Mouse (Mus musculus): ENCODE measurements around the gene Iqsec1.

The Iqsec1 gene

GRCm38 (mm10) chr6:90778841-90779240 is 209.6 kb downstream of the Iqsec1 start:
- no peak for DNase-seq

- no peak for DNase-seq
Observed at GRCm38 (mm10) chr6:90777302-90777701, 211.2 kb downstream of the Iqsec1 start.

- DNase-seq, result no peak
Observed at GRCm38 (mm10) chr6:90775606-90776005, 212.9 kb downstream of the Iqsec1 start.

GRCm38 (mm10) chr6:90773811-90774233 is 214.7 kb downstream of the Iqsec1 start:
- peak; percentile 83 for DNase-seq

GRCm38 (mm10) chr6:90772120-90772519 is 216.4 kb downstream of the Iqsec1 start:
- no peak for DNase-seq

- no peak for DNase-seq
Observed at GRCm38 (mm10) chr6:90768526-90768925, 220.0 kb downstream of the Iqsec1 start.

GRCm38 (mm10) chr6:90767874-90768273 is 220.6 kb downstream of the Iqsec1 start:
- no peak for DNase-seq

GRCm38 (mm10) chr6:90764753-90765152 is 223.7 kb downstream of the Iqsec1 start:
- DNase-seq, result peak; percentile 35

- DNase-seq, result peak; percentile 80
Observed at GRCm38 (mm10) chr6:90763959-90764591, 224.4 kb downstream of the Iqsec1 start.

- peak; percentile 34 for DNase-seq
Observed at GRCm38 (mm10) chr6:90763295-90763694, 225.2 kb downstream of the Iqsec1 start.

GRCm38 (mm10) chr6:90762120-90762736 is 226.3 kb downstream of the Iqsec1 start:
- peak; percentile 46 for DNase-seq

GRCm38 (mm10) chr6:90761301-90762056 is 227.0 kb downstream of the Iqsec1 start:
- peak; percentile 50 for DNase-seq

- peak; percentile 42 for DNase-seq
Observed at GRCm38 (mm10) chr6:90760886-90761285, 227.6 kb downstream of the Iqsec1 start.

GRCm38 (mm10) chr6:90759754-90760153 is 228.7 kb downstream of the Iqsec1 start:
- peak; percentile 89 for DNase-seq

- DNase-seq, result no peak
Observed at GRCm38 (mm10) chr6:90758155-90758554, 230.3 kb downstream of the Iqsec1 start.

GRCm38 (mm10) chr6:90757427-90757883 is 231.0 kb downstream of the Iqsec1 start:
- peak; percentile 49 for DNase-seq

GRCm38 (mm10) chr6:90756561-90756960 is 231.9 kb downstream of the Iqsec1 start:
- DNase-seq, result no peak

GRCm38 (mm10) chr6:90755613-90755941 is 232.9 kb downstream of the Iqsec1 start:
- DNase-seq, result no peak

- peak; percentile 67 for DNase-seq
Observed at GRCm38 (mm10) chr6:90754927-90755612, 233.4 kb downstream of the Iqsec1 start.

GRCm38 (mm10) chr6:90754093-90754492 is 234.4 kb downstream of the Iqsec1 start:
- no peak for DNase-seq

- no peak for DNase-seq
Observed at GRCm38 (mm10) chr6:90753656-90754055, 234.8 kb downstream of the Iqsec1 start.

GRCm38 (mm10) chr6:90751624-90752023 is 236.9 kb downstream of the Iqsec1 start:
- no peak for DNase-seq

- no peak for DNase-seq
Observed at GRCm38 (mm10) chr6:90750091-90750490, 238.4 kb downstream of the Iqsec1 start.
